Mouse (Mus musculus) forebrain, embryonic 11.5 days (tissue): Measurements from ENCODE around the gene Shkbp1. TPM values are rescaled to one million over a fixed set of nuclear protein-coding genes. Genes with fewer than 3 reads are reported as not detected.

Experiments used
- ATAC-seq: fragments of 200-750 bp; cut with Nextera tagmentation; replicated peaks from 2 replicates; pipeline ENCODE4 v1.8.0; 2017; ENCODE audit warnings: moderate TSS enrichment; ENCODE audit not compliant: low FRiP score
- DNase-seq: peaks from one replicate; pipeline ENCODE4 v3.0.0-alpha.2; 2017; ENCODE audit warnings: low spot score
- H3K27ac ChIP-seq: fragments of 300-500 bp; sonication (generic); 2 replicates; pipeline ENCODE4 v1.5.1; 2014; ENCODE audit warnings: low read depth, low read length
- H3K27me3 ChIP-seq: fragments of 300-500 bp; sonication (generic); 2 replicates; pipeline ENCODE4 v1.6.1; 2014; ENCODE audit warnings: mild to moderate bottlenecking, low read length, mixed read lengths; ENCODE audit not compliant: control insufficient read depth, insufficient read depth
- H3K36me3 ChIP-seq: fragments of 300-500 bp; sonication (generic); 2 replicates; pipeline ENCODE4 v1.6.1; 2014; ENCODE audit warnings: mild to moderate bottlenecking, low read length, moderate library complexity, mixed read lengths; ENCODE audit not compliant: control insufficient read depth, insufficient read depth
- H3K4me1 ChIP-seq: fragments of 300-500 bp; sonication (generic); replicated peaks from 2 replicates; pipeline ENCODE4 v1.6.1; 2014; ENCODE audit warnings: low read length, mixed read lengths; ENCODE audit not compliant: control insufficient read depth, insufficient read depth
- H3K4me2 ChIP-seq: fragments of 300-500 bp; sonication (generic); 2 replicates; pipeline ENCODE4 v1.6.1; 2014; ENCODE audit warnings: low read depth, mild to moderate bottlenecking, low read length, moderate library complexity, mixed read lengths; ENCODE audit not compliant: severe bottlenecking
- H3K4me3 ChIP-seq: fragments of 300-500 bp; sonication (generic); 2 replicates; pipeline ENCODE4 v1.5.1; 2014; ENCODE audit warnings: low read depth, low read length
- H3K9ac ChIP-seq: fragments of 300-500 bp; sonication (generic); 2 replicates; pipeline ENCODE4 v1.6.1; 2014; ENCODE audit warnings: low read length
- H3K9me3 ChIP-seq: fragments of 300-500 bp; sonication (generic); 2 replicates; pipeline ENCODE4 v1.6.1; 2016; ENCODE audit warnings: low read length, mixed read lengths; ENCODE audit not compliant: control insufficient read depth
- WGBS: fragments of 180-500 bp; shearing (Covaris S2); extraction: QIAGEN DNeasy Blood & Tissue Kit; methylation state at CpG from one replicate; pipeline ENCODE4 v1.1.7; 2014; 5-methylcytosine and 5-hydroxymethylcytosine counted together
- polyA plus RNA-seq: library from polyadenylated mRNA; unstranded; fragments of >200 nt; fragmentation: Nextera tagmentation; extraction: Ambion mirVana; gene quantifications from 2 replicates; pipeline ENCODE4 v1.2.1, GENCODE M21; 2014

The Shkbp1 gene
- polyA plus RNA-seq, 1 experiment from 2014 or later = 64.3 TPM

DNA sequence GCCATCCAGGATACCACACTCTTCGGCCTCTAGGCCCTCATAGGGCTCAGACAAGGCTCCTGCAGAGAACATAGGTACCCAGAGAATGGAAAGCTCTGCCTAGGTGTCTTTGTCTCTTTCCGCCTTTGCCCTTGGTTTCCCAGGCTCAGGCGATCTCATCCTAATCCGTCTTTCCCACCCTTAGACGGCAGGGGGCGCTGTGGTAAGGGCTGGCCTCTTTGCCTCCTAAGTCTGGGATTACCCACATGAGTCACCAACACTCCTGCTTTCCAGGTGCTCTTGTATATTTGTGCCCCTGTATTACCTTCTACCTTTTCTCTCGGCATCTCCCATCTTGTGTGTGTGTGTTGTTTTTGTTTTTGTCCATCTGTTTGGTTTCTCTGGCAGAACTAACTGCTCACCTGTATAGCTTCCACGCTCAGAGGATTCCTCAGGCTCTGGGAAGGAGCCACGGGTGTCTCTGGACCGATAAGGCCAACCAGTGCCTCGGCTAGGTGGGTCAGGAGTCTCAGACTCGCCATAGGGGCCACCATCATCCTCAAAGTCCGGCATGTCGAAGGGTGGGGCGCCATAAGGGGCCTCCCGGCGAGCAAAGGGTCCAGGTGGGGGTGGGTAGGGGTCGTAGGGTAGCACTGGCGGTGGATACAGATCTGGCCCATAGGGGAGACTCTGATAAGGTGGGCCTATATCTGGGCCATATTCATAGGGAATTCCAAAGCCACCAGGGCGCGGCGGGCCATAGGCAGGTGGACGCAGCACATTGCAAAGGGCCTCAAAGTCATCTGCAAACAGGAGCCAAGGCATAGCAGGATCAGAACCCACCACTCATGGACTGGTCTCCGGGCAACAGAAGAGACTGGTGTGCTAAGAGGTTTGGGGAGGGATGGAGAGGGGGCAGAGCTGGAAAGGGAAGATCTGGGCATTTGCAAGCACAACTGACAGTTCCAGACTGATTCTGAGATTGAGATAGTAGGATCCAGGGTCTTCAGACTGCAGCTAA, 49.4 kb downstream of the Shkbp1 start:
- H3K4me3 ChIP-seq = no peak overlapping the region
- H3K36me3 ChIP-seq = no peaks in the 10 kb centered on the region
- H3K27ac ChIP-seq = no peak overlapping the region
- 0 out of 2 replicates have a peak, but pooled peaks cover 1% of the 10 kb centered on the region for H3K4me1 ChIP-seq
- H3K9me3 ChIP-seq = no peaks in the 10 kb centered on the region
- peaks cover 9% of the 10 kb centered on the region; the same call in 1 of the 2 replicates for H3K27me3 ChIP-seq
- H3K4me2 ChIP-seq = no peak overlapping the region
- no peak overlapping the region for H3K9ac ChIP-seq
- DNase-seq (no peak), ATAC-seq (no peak)
- WGBS = 78% methylated on average over 24 of the region's 24 CpGs

GRCm38 (mm10) chr7:27305091-27305730, 50.6 kb downstream of the Shkbp1 start:
- Histone ChIP-seq H3K9ac (no peak overlapping the region), H3K9me3 (no peaks in the 10 kb centered on the region), H3K4me3 (no peak overlapping the region), H3K36me3 (no peaks in the 10 kb centered on the region), H3K4me1 (0 out of 2 replicates have a peak, but pooled peaks cover 1% of the 10 kb centered on the region), H3K4me2 (no peak overlapping the region), H3K27ac (no peak overlapping the region), H3K27me3 (0 out of 2 replicates have a peak, but pooled peaks cover 3% of the 10 kb centered on the region)
- ATAC-seq (no peak), DNase-seq (no peak)
- 90% methylated on average over 17 of the region's 17 CpGs for WGBS

DNA sequence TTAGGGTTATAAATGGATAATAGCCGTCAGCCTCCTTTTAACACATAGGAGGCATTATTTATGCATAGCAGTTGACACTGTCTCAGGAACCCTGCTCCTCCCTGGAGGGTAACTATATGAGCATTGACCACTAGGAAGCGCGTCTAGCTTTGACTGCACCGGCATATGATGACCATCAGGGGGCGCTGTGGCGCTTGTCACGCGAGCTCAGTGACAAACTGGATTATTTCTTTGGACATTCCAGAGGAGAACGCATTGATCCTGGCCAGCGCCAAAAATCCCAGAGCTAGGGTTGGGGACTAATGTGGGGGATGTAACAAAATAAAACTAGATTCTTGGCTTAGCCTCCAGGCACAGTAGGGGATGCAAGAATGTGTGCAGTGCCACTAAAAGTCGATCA, 53.6 kb downstream of the Shkbp1 start:
- Histone ChIP-seq H3K27me3 (no peaks in the 10 kb centered on the region), H3K9ac (no peak overlapping the region), H3K36me3 (no peaks in the 10 kb centered on the region), H3K4me2 (no peak overlapping the region), H3K27ac (no peak overlapping the region), H3K9me3 (no peaks in the 10 kb centered on the region), H3K4me1 (no peaks in the 10 kb centered on the region), H3K4me3 (no peak overlapping the region)
- 12% methylated on average over 11 of the region's 11 CpGs for WGBS
- DNase-seq (peak; percentile 87), ATAC-seq (no peak)

DNA sequence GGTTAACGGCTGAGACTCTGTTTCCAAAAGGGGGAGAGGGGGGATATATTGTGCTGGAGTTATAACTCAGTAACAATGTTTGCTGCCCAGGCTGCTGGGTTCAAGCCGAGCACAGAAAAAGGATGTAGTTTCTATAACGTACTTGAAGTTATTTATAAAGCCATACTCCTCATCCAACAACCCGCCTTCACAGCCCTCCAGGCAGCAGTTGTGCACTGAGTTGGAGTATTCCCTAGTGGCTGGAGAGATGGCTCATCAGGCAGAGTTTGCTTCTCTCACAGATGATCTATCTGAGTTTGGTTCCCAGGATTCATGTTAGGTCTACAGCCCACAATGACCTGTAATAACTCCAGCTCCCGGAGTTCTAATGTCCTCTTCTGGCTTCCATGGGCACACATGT, 55.0 kb downstream of the Shkbp1 start:
- WGBS = 83% methylated on average over 5 of the region's 5 CpGs
- H3K4me1 ChIP-seq = no peaks in the 10 kb centered on the region
- no peaks in the 10 kb centered on the region for H3K27me3 ChIP-seq
- no peak for ATAC-seq
- no peak for DNase-seq
- H3K36me3 ChIP-seq = no peaks in the 10 kb centered on the region
- H3K27ac ChIP-seq = no peak overlapping the region
- H3K9me3 ChIP-seq = no peaks in the 10 kb centered on the region
- H3K4me3 ChIP-seq = no peak overlapping the region
- H3K9ac ChIP-seq = no peak overlapping the region
- no peak overlapping the region for H3K4me2 ChIP-seq

GRCm38 (mm10) chr7:27300351-27300750, 55.5 kb downstream of the Shkbp1 start:
- WGBS = 82% methylated on average over 4 of the region's 4 CpGs

GRCm38 (mm10) chr7:27298816-27299215, 57.0 kb downstream of the Shkbp1 start:
- Histone ChIP-seq H3K36me3 (no peaks in the 10 kb centered on the region), H3K27ac (no peak overlapping the region), H3K4me3 (no peak overlapping the region), H3K9ac (no peak overlapping the region), H3K9me3 (no peaks in the 10 kb centered on the region), H3K27me3 (no peaks in the 10 kb centered on the region), H3K4me2 (no peak overlapping the region), H3K4me1 (no peaks in the 10 kb centered on the region)
- ATAC-seq = no peak
- no peak for DNase-seq
- 91% methylated on average over 6 of the region's 6 CpGs for WGBS

More at GRCm38 (mm10) chr7:27300351-27300750, 55.5 kb downstream of the Shkbp1 start:
- H3K9me3 ChIP-seq = no peaks in the 10 kb centered on the region
- no peak overlapping the region for H3K4me2 ChIP-seq
- ATAC-seq = no peak
- H3K4me3 ChIP-seq = no peak overlapping the region
- no peaks in the 10 kb centered on the region for H3K4me1 ChIP-seq
- no peak for DNase-seq
- H3K27ac ChIP-seq = no peak overlapping the region
- no peaks in the 10 kb centered on the region for H3K27me3 ChIP-seq
- H3K36me3 ChIP-seq = no peaks in the 10 kb centered on the region
- H3K9ac ChIP-seq = no peak overlapping the region

GRCm38 (mm10) chr7:27298033-27298610, 57.7 kb downstream of the Shkbp1 start:
- Histone ChIP-seq H3K4me2 (no peak overlapping the region), H3K27ac (no peak overlapping the region), H3K9me3 (no peaks in the 10 kb centered on the region), H3K9ac (no peak overlapping the region), H3K4me1 (no peaks in the 10 kb centered on the region), H3K36me3 (no peaks in the 10 kb centered on the region), H3K4me3 (no peak overlapping the region), H3K27me3 (no peaks in the 10 kb centered on the region)
- ATAC-seq (no peak), DNase-seq (no peak)
- WGBS = 84% methylated on average over 16 of the region's 16 CpGs

DNA sequence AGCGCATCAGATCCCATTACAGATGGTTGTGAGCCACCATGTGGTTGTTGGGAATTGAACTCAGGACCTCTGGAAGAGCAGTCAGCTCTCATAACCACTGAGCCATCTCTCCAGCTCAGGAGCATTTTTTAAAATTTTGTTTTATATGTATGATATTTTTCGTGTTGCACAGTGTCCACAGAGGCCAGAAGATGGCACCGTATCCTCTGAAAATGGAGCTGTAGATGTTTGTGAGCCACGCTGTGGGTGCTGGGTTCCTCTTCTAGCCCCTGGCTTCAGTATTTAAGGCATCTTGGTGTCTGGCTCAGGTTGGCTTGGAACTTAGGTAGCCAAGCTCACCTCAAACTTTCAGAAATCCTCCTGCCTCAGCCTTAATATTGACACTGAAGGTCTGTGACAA, 59.3 kb downstream of the Shkbp1 start:
- H3K27ac ChIP-seq = no peak overlapping the region
- no peaks in the 10 kb centered on the region for H3K9me3 ChIP-seq
- H3K9ac ChIP-seq = no peak overlapping the region
- DNase-seq = no peak
- 94% methylated on average over 4 of the region's 4 CpGs for WGBS
- H3K27me3 ChIP-seq = no peaks in the 10 kb centered on the region
- H3K4me1 ChIP-seq = no peaks in the 10 kb centered on the region
- H3K4me3 ChIP-seq = no peak overlapping the region
- ATAC-seq = no peak
- H3K4me2 ChIP-seq = no peak overlapping the region
- no peaks in the 10 kb centered on the region for H3K36me3 ChIP-seq
